Mouse (Mus musculus) midbrain, embryonic 14.5 days (tissue): ENCODE results near the gene Eif4e1b. TPM values are rescaled to one million over a fixed set of nuclear protein-coding genes. Genes with fewer than 3 reads are reported as not detected.
A peak's percentile ranks its signal among the peaks of the same experiment; 100 is the strongest.

Source experiments
- ATAC-seq: fragments of 200-750 bp; cut with Nextera tagmentation; 2 replicates; pipeline ENCODE4 v1.8.0; 2017; ENCODE audit warnings: moderate number of reproducible peaks, moderate library complexity; ENCODE audit not compliant: low FRiP score, low TSS enrichment
- DNase-seq: peaks from one replicate; pipeline ENCODE4 v3.0.0-alpha.2; 2015
- H3K27ac ChIP-seq: fragments of 300-500 bp; sonication (generic); replicated peaks from 2 replicates; pipeline ENCODE4 v1.5.1; 2014; ENCODE audit warnings: mild to moderate bottlenecking, low read depth, low read length, moderate library complexity
- H3K27me3 ChIP-seq: fragments of 300-500 bp; sonication (generic); 2 replicates; pipeline ENCODE4 v1.6.1; 2014; ENCODE audit warnings: low read length, control low read depth, mixed read lengths; ENCODE audit not compliant: control insufficient read depth, insufficient read depth
- H3K36me3 ChIP-seq: fragments of 300-500 bp; sonication (generic); 2 replicates; pipeline ENCODE4 v1.6.1; 2014; ENCODE audit warnings: low read length, control low read depth; ENCODE audit not compliant: control insufficient read depth, insufficient read depth
- H3K4me1 ChIP-seq: fragments of 300-500 bp; sonication (generic); 2 replicates; pipeline ENCODE4 v1.6.1; 2014; ENCODE audit warnings: mild to moderate bottlenecking, antibody characterized with exemption, low read length, control low read depth; ENCODE audit not compliant: control insufficient read depth, insufficient read depth
- H3K4me2 ChIP-seq: fragments of 300-500 bp; sonication (generic); 2 replicates; pipeline ENCODE4 v1.6.1; 2014; ENCODE audit warnings: mild to moderate bottlenecking, low read length, moderate library complexity
- H3K4me3 ChIP-seq: fragments of 300-500 bp; sonication (generic); replicated peaks from 2 replicates; pipeline ENCODE4 v1.5.1; 2014; ENCODE audit warnings: low read depth, low read length
- H3K9ac ChIP-seq: fragments of 300-500 bp; sonication (generic); replicated peaks from 2 replicates; pipeline ENCODE4 v1.6.1; 2014; ENCODE audit warnings: mild to moderate bottlenecking, low read length, moderate library complexity
- H3K9me3 ChIP-seq: fragments of 300-500 bp; sonication (generic); 2 replicates; pipeline ENCODE4 v1.6.1; 2016; ENCODE audit warnings: low read length, control low read depth, mixed read lengths; ENCODE audit not compliant: control insufficient read depth
- WGBS: fragments of 180-500 bp; shearing (Covaris S2); extraction: QIAGEN DNeasy Blood & Tissue Kit; methylation state at CpG from one replicate; pipeline ENCODE4 v1.1.7; 2014; 5-methylcytosine and 5-hydroxymethylcytosine counted together
- polyA plus RNA-seq: library from polyadenylated mRNA; unstranded; fragments of >200 nt; fragmentation: Nextera tagmentation; extraction: Ambion mirVana; gene quantifications from 2 replicates; pipeline ENCODE4 v1.2.1, GENCODE M21; 2014

Gene Eif4e1b
- polyA plus RNA-seq, 1 experiment from 2014 or later, result not detected

DNA sequence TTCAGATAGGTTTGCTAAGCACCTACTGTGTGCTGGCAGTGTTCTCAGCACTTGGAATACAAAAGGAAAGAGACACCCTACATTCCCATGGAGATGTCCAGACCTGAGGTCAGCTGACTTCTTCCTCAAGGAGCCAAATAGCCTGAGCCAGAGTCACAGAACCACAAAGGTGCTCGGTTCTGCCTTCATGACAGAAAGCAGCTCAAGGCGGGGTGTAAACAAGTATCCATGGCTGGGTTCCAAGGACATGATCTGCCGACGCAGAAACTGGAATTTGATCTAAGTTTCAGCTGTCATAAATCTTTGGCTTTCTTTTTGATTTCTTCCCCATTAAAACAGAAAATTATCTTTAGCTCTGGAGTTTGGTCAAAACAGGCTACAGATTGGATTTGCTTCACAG, 16.4 kb downstream of the Eif4e1b start:
- Histone ChIP-seq H3K9ac (no peak overlapping the region), H3K27me3 (peaks cover 2% of the 10 kb centered on the region; the same call in 1 of the 2 replicates), H3K36me3 (no peaks in the 10 kb centered on the region), H3K27ac (no peak overlapping the region), H3K9me3 (no peaks in the 10 kb centered on the region), H3K4me2 (no peak overlapping the region), H3K4me3 (no peak overlapping the region), H3K4me1 (no peaks in the 10 kb centered on the region)
- DNase-seq, result no peak
- 83% methylated on average over 4 of the region's 4 CpGs for WGBS
- no peak for ATAC-seq

DNA sequence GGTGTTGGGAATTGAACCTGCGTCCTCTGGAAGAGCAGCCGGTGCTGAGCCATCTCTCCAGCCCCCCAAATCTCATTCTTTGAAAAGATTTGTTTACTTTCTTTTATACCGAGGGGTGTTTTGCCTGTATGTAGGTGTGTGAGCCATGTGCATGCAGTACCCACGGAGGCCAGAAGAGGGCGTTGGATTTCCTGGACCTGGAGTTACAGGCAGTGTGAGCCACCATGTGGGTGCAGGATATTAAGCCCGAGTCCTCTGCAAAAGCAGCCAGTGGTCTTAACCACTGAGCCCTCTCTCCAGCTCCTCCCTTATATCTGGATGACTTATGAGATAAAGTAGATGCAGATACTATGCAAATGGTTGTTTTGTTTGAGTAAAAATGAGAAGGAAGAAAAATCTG, 19.2 kb downstream of the Eif4e1b start:
- Histone ChIP-seq H3K9me3 (no peaks in the 10 kb centered on the region), H3K27me3 (peaks cover 5% of the 10 kb centered on the region; the same call in 1 of the 2 replicates), H3K27ac (no peak overlapping the region), H3K4me3 (no peak overlapping the region), H3K4me1 (peaks cover 9% of the 10 kb centered on the region), H3K4me2 (no peak overlapping the region), H3K36me3 (no peaks in the 10 kb centered on the region), H3K9ac (no peak overlapping the region)
- 87% methylated on average over 6 of the region's 6 CpGs for WGBS
- ATAC-seq (no peak), DNase-seq (no peak)

DNA sequence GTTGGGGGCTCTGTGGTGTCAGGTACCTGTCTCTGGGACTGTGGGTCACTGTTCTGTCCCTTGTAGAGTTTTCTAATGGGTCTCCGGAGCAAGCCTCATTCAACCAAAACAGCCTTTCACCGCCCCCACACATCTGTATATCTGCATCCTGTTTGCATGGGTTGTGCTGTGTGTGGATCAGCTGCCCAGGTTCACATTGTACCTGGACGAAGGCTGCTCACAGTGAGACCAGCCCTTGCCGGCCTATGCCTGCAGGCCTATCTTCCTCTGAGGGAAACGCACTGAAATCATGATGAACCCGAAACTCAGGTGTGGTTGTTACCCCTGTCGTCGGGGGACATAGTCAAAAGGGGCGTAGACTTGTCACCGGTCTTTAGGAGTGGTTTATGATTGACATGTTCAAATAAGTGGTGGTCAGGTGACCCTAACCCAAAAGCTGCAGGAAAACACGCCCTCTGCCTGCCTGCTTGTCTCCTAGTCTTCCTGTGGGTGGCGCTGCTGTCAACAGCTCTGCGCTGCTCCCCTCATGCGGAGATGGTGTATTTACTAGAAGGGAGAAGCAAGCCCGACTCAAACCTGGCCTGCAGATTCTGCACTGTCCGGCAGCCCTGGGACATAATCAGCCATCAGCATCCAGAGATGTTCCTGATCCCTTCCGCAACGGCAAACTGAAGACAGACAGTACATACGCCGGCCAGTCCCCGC, 21.5 kb downstream of the Eif4e1b start:
- Histone ChIP-seq H3K36me3 (no peaks in the 10 kb centered on the region), H3K27ac (no peak overlapping the region), H3K4me3 (no peak overlapping the region), H3K9me3 (no peaks in the 10 kb centered on the region), H3K4me2 (no peak overlapping the region), H3K4me1 (peaks cover 9% of the 10 kb centered on the region), H3K27me3 (peaks cover 5% of the 10 kb centered on the region; the same call in 1 of the 2 replicates), H3K9ac (no peak overlapping the region)
- ATAC-seq, result no peak; the same call in 1 of the 2 replicates
- peak; percentile 75 for DNase-seq
- WGBS, result 43% methylated on average over 21 of the region's 21 CpGs

DNA sequence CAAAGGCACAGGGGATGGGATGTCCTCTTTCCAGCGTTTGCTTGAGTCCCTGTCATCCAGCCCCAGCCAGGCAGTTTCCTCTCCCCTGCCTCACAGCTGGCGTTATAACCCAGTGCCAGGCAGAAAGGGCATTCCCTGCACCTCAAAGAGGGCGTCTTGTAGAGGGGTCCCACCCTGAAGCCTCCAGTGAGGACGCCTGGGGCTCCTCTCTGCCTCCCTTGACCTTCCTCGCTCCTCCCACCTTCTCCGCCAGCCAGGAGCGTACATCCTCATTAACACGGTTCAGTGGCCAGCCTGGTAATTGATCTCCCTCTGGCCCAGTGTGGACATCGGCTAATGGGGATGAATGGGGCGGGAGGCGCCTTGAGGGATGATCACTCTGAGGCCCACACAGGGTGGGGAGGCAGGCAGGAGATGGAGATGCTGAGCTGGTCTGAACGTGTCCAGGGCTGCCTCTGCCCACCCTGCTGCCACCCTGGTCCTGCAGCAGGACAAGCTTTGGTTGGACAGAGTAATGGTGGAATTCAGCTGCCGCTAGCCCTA, 22.7 kb downstream of the Eif4e1b start:
- 19% methylated on average over 13 of the region's 13 CpGs for WGBS
- Histone ChIP-seq H3K9ac (no peak overlapping the region), H3K27me3 (peaks cover 5% of the 10 kb centered on the region; the same call in 1 of the 2 replicates), H3K4me1 (peaks cover 9% of the 10 kb centered on the region), H3K27ac (no peak overlapping the region), H3K9me3 (no peaks in the 10 kb centered on the region), H3K4me2 (no peak overlapping the region), H3K36me3 (no peaks in the 10 kb centered on the region), H3K4me3 (no peak overlapping the region)
- ATAC-seq, result no peak
- DNase-seq, result no peak

DNA sequence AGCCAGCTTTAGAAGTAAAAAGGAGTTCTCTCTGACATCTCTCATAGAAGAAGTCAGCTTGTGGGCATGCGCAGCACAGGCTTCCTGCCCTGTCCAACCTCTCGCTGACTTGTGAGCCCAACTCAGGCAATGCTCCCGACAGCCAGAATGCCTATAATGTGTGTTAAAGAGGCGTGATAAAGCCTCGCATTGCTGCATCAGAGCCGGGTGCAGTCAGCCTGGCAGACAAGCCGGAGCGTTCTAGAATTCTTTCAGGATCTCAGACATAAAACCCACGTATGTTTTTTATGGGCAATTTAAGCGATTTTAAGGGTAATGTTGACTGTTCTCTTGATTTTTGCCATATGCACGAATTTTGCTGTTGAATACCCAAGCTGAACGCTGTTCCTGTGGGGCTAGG, 24.3 kb downstream of the Eif4e1b start:
- Histone ChIP-seq H3K27me3 (peaks cover 5% of the 10 kb centered on the region; the same call in 1 of the 2 replicates), H3K4me3 (no peak overlapping the region), H3K4me2 (no peak overlapping the region), H3K27ac (no peak overlapping the region), H3K36me3 (no peaks in the 10 kb centered on the region), H3K9me3 (no peaks in the 10 kb centered on the region), H3K4me1 (peaks cover 9% of the 10 kb centered on the region), H3K9ac (no peak overlapping the region)
- DNase-seq (no peak), ATAC-seq (no peak)
- 79% methylated on average over 12 of the region's 12 CpGs for WGBS

DNA sequence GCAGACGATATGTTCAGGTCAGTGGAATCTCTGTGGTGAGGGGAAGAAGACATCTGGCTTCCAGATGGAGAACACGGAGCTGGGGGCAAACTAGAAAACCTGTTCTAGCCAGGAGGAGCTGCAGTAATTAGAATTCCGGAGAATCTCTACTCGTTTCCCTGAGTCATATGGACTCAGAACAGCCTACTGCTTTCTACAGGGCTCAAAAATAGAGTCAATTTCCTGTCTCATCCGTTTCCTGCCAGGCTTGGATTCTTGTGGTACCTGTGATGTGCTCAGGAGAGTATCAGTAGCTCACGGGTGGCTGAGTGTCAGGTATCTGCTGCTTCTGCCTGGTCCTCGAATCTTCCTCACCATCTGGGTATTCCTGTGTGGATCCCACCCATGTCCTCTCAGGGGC, 27.7 kb downstream of the Eif4e1b start:
- no peak for ATAC-seq
- no peaks in the 10 kb centered on the region for H3K9me3 ChIP-seq
- no peak overlapping the region for H3K4me2 ChIP-seq
- no peak overlapping the region for H3K9ac ChIP-seq
- H3K27me3 ChIP-seq, result no peaks in the 10 kb centered on the region
- 0 out of 2 replicates have a peak, but pooled peaks cover 2% of the 10 kb centered on the region for H3K4me1 ChIP-seq
- 79% methylated on average over 7 of the region's 7 CpGs for WGBS
- no peak overlapping the region for H3K27ac ChIP-seq
- no peaks in the 10 kb centered on the region for H3K36me3 ChIP-seq
- H3K4me3 ChIP-seq, result no peak overlapping the region
- DNase-seq, result no peak

DNA sequence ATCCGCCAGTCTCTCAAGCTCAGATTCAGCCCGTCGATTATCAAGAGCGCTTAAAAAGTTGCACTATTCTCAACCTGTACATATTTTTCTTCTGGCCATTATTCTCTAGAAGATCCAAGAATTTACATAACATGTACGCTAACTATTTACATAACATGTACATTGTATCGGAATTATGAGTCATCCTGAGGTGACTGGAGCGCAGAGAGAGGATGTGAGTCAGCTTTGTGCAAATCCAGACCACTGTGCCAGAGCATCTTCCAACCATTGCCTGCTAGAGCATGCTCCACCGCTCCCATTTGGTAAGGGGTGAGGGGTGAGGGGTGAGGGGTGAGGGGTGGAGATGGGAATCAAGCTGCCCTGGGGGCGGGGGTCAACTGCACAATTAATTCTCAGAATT, 29.6 kb downstream of the Eif4e1b start:
- no peak overlapping the region for H3K4me2 ChIP-seq
- no peak overlapping the region for H3K4me3 ChIP-seq
- H3K27me3 ChIP-seq, result no peaks in the 10 kb centered on the region
- 87% methylated on average over 9 of the region's 9 CpGs for WGBS
- H3K9me3 ChIP-seq, result no peaks in the 10 kb centered on the region
- no peak overlapping the region for H3K9ac ChIP-seq
- ATAC-seq, result no peak
- H3K36me3 ChIP-seq, result no peaks in the 10 kb centered on the region
- H3K27ac ChIP-seq, result no peak overlapping the region
- H3K4me1 ChIP-seq, result peaks cover 9% of the 10 kb centered on the region; the same call in 1 of the 2 replicates
- no peak for DNase-seq

DNA sequence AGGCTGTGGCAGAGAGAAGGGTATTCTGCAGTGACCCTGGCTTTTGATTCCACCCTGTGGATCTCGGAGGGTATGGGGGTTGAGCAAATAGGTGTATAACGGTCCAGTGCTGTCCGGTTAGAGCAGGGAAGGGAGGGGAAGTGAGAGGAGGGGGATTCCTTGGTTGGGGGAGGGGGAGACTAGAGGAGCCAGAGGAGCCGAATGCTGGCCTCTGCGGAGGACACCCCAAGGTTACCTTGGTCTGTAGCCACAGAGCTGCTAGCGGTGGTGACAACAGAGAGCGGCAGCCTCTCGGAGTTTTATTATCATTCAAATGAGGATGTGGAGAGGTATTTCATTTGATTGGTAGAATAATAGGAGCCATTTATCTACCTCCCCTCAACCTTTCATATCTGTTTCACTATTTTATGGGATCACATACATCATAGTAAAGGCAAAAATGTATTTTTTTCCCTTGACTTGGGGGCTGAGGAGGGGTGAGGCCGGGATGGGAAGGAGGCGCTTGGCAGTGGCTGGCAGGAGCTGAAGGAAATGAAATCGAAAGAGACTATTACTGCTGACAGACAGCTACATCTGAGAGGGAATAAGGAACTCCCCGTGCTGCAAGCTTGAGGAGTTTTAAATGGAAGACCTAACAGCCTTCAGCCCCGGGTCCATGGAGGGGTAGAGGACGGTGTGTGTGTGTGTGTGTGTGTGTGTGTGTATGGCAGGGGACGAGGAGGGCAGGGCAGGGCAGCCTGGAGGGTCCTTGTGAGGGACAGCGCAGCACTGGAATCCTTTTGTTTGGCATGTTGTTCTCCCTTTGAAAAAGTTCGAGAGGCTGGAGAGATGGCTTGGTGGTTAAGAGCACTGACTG, 34.8 kb downstream of the Eif4e1b start:
- peak overlapping the region; percentile 31 for H3K4me2 ChIP-seq
- no peak overlapping the region; the same call in 1 of the 2 replicates for H3K9ac ChIP-seq
- H3K4me3 ChIP-seq, result no peak overlapping the region
- H3K36me3 ChIP-seq, result no peaks in the 10 kb centered on the region
- H3K27ac ChIP-seq, result peak overlapping the region; percentile 78
- 7% methylated on average over 17 of the region's 17 CpGs for WGBS
- no peaks in the 10 kb centered on the region for H3K27me3 ChIP-seq
- ATAC-seq (peak; percentile 34; the same call in 1 of the 2 replicates), DNase-seq (peak; percentile 63)
- peaks cover 15% of the 10 kb centered on the region; the same call in 1 of the 2 replicates for H3K4me1 ChIP-seq
- H3K9me3 ChIP-seq, result no peaks in the 10 kb centered on the region
